Mouse (Mus musculus) A20 (cell line): Measurements from ENCODE around the gene Msi2.

Experiments
- DNase-seq: peaks from one replicate; pipeline ENCODE4 v3.0.0-alpha.2; 2011; ENCODE audit warnings: low read depth, low spot score

Msi2 gene

GRCm38 (mm10) chr11:88636934-88637333 lies 81.4 kb downstream of the Msi2 start:
- no peak for DNase-seq

- DNase-seq, result no peak
These were observed 82.0 kb downstream of the Msi2 start for GRCm38 (mm10) chr11:88636319-88636718.

GRCm38 (mm10) chr11:88634627-88635026 lies 83.7 kb downstream of the Msi2 start:
- DNase-seq, result no peak

GRCm38 (mm10) chr11:88631932-88632230 lies 86.4 kb downstream of the Msi2 start:
- peak; percentile 23 for DNase-seq

- no peak for DNase-seq
These were observed 87.0 kb downstream of the Msi2 start for GRCm38 (mm10) chr11:88631084-88631931.

GRCm38 (mm10) chr11:88629619-88630018 lies 88.7 kb downstream of the Msi2 start:
- peak; percentile 23 for DNase-seq

- peak; percentile 19 for DNase-seq
These were observed 89.1 kb downstream of the Msi2 start for GRCm38 (mm10) chr11:88629165-88629564.

GRCm38 (mm10) chr11:88628676-88629075 lies 89.6 kb downstream of the Msi2 start:
- DNase-seq, result no peak

GRCm38 (mm10) chr11:88627327-88627726 lies 91.0 kb downstream of the Msi2 start:
- DNase-seq, result no peak

GRCm38 (mm10) chr11:88626576-88626975 lies 91.7 kb downstream of the Msi2 start:
- no peak for DNase-seq

- no peak for DNase-seq
These were observed 92.3 kb downstream of the Msi2 start for GRCm38 (mm10) chr11:88626061-88626460.

- no peak for DNase-seq
These were observed 93.2 kb downstream of the Msi2 start for GRCm38 (mm10) chr11:88625063-88625462.

- DNase-seq, result no peak
These were observed 93.7 kb downstream of the Msi2 start for GRCm38 (mm10) chr11:88624627-88625026.

GRCm38 (mm10) chr11:88623671-88624070 lies 94.6 kb downstream of the Msi2 start:
- DNase-seq, result no peak

GRCm38 (mm10) chr11:88622496-88622895 lies 95.8 kb downstream of the Msi2 start:
- no peak for DNase-seq

- DNase-seq, result peak; percentile 22
These were observed 96.5 kb downstream of the Msi2 start for GRCm38 (mm10) chr11:88621789-88622188.

GRCm38 (mm10) chr11:88620158-88620973 lies 97.9 kb downstream of the Msi2 start:
- peak; percentile 79 for DNase-seq

- DNase-seq, result peak; percentile 84
These were observed 98.7 kb downstream of the Msi2 start for GRCm38 (mm10) chr11:88619468-88620157.

GRCm38 (mm10) chr11:88618732-88619309 lies 99.5 kb downstream of the Msi2 start:
- peak; percentile 88 for DNase-seq

GRCm38 (mm10) chr11:88618005-88618501 lies 100.3 kb downstream of the Msi2 start:
- no peak for DNase-seq

GRCm38 (mm10) chr11:88617380-88617779 lies 100.9 kb downstream of the Msi2 start:
- DNase-seq, result peak; percentile 27
